Mouse (Mus musculus): ENCODE measurements around the gene Cstf2. TPM values are rescaled to one million over a fixed set of nuclear protein-coding genes. Genes with fewer than 3 reads are reported as not detected.

Gene Cstf2
- polyA plus RNA-seq (2012; rRNA removed): 90.9 and 93.8 TPM in 2 replicates

DNA sequence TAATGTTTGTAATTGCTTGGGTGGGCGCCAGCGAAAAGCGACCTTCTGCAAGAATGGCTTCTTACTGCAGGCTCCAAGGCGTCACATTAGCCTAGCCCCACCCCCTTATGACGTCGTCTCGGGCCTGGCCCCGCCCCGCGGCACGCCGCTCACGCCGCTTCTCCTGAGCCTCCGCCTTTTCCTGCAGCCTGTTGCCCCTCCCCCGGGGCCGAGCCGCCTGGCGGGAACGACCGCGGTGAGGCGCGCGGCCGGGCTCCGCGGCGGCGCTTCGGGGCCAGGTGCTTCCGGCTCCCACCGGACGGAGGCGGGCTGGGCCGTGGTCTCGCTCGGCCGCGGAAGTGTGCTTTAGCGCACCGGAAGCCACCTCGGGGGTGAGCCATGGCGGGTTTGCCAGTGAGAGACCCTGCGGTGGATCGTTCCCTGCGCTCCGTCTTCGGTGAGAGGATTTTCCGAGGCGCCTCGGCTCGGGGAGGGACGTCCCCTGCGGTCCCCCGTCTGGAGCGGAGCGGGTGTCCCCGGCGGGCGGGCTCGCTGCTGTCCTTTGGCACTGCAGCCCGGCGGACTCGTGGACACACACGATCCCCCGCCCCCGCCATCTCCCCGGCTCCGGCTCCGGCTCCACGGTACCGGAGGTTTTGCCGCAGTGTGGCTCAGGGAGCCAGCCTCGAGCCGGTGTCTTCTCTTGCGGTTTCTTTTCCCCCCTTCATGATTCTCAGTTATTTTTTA lies at the start of gene Cstf2:
TSS of gene Cstf2 (plus strand) at position 201 of the 726 bp plus-strand sequence.

Other genes with a start within 250 kb of the Cstf2 start
- 0.13 and 3.5 TPM in 2 replicates for gene Tnmd, start 208.2 kb upstream of the Cstf2 start, polyA plus RNA-seq (2012; rRNA removed)
- 130 and 149 TPM in 2 replicates for gene Tspan6, start 160.8 kb upstream of the Cstf2 start, polyA plus RNA-seq (2012; rRNA removed)
- gene Srpx2, start 150.8 kb upstream of the Cstf2 start, polyA plus RNA-seq (2012; rRNA removed): 1.4 and 2.4 TPM in 2 replicates
- gene Sytl4, start 77.4 kb upstream of the Cstf2 start, polyA plus RNA-seq (2012; rRNA removed): 0.60 and 0.79 TPM in 2 replicates
- gene Xkrx, start 102.9 kb downstream of the Cstf2 start, polyA plus RNA-seq (2012; rRNA removed): 0.95 TPM in 2 replicates
- gene Arl13a, start 128.3 kb downstream of the Cstf2 start, polyA plus RNA-seq (2012; rRNA removed): not detected in 2 replicates
- gene Nox1, start 162.8 kb downstream of the Cstf2 start, polyA plus RNA-seq (2012; rRNA removed): 0.04 and 0.09 TPM in 2 replicates
- gene Trmt2b, start 217.8 kb downstream of the Cstf2 start, polyA plus RNA-seq (2012; rRNA removed): 4.4 and 4.7 TPM in 2 replicates
- 83.4 and 102 TPM in 2 replicates for gene Tmem35a, start 236.0 kb downstream of the Cstf2 start, polyA plus RNA-seq (2012; rRNA removed)
- 3.4 and 4.7 TPM in 2 replicates for gene Cenpi, start 248.9 kb downstream of the Cstf2 start, polyA plus RNA-seq (2012; rRNA removed)